Mouse (Mus musculus): Measurements from ENCODE around the gene Eif5. TPM values are rescaled to one million over a fixed set of nuclear protein-coding genes. Genes with fewer than 3 reads are reported as not detected.
A peak's percentile ranks its signal among the peaks of the same experiment; 100 is the strongest.

Eif5 gene
- polyA plus RNA-seq, 1 experiment from 2014 or later, result 738 TPM

DNA sequence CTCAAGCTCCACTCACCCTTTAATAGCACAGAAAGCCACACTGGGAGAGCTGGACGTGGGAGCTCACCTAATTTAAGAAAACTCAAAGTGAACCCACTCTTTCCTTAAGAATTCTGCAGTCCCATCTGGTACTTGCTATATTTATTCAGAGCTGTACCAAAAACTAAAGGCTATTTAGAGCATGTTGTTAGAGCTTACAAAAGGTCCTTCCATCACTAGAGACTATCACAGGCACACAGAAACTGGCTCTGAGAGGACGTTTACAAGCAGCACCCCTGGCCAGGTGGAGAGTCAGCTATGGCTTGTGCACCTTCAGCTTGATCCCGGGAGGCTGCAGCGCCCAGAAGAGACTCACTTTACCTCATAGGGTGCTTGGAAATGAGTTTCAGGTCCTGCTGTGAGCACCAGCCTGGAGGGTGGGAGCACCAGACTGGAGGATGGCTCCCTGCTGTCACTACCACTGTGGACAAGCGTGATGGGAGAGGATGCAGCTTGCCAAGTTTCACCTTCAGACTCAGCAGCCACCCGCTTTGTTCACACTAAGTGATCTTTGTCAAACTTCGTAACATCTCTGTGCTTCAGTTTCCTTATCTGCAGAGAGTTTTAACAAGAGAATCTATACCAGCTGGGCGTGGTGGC lies 10.1 kb upstream of the Eif5 start:
- Histone ChIP-seq H3K27ac (no peak overlapping the region), H3K27me3 (no peaks in the 10 kb centered on the region), H3K9me3 (peaks cover 4% of the 10 kb centered on the region; the same call in 1 of the 2 replicates), H3K4me3 (replicated peaks) (no peak overlapping the region), H3K9ac (no peak overlapping the region), H3K36me3 (replicated peaks) (no peaks in the 10 kb centered on the region), H3K4me1 (no peaks in the 10 kb centered on the region), H3K4me2 (no peak overlapping the region)
- 63% methylated on average over 8 of the region's 8 CpGs for WGBS
- ATAC-seq (ENCODE audit: low FRiP score), result no peak

DNA sequence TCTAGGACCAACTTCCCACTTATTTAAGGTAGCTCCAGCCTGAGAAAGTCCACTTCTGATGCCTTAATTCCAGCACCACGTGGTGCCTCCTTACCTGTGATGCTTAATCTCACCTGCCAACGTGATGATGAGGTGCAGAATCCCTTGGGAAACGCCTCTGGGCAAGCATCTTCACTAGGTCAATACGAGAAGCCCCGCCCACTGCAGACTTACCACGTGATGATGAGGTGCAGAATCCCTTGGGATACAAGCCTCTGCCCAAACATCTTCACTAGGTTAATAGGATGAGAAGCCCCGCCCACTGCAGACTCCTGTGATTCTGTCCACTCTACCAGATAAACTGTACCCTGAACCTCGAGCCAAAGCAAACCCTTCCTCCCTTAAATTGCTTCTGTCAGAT lies 8.6 kb upstream of the Eif5 start:
- Histone ChIP-seq H3K4me3 (replicated peaks) (no peak overlapping the region), H3K4me2 (no peak overlapping the region), H3K4me1 (no peaks in the 10 kb centered on the region), H3K27ac (no peak overlapping the region), H3K9ac (no peak overlapping the region), H3K9me3 (no peaks in the 10 kb centered on the region), H3K36me3 (replicated peaks) (no peaks in the 10 kb centered on the region), H3K27me3 (no peaks in the 10 kb centered on the region)
- no peak for ATAC-seq (ENCODE audit: low FRiP score)
- 27% methylated on average over 8 of the region's 8 CpGs for WGBS

DNA sequence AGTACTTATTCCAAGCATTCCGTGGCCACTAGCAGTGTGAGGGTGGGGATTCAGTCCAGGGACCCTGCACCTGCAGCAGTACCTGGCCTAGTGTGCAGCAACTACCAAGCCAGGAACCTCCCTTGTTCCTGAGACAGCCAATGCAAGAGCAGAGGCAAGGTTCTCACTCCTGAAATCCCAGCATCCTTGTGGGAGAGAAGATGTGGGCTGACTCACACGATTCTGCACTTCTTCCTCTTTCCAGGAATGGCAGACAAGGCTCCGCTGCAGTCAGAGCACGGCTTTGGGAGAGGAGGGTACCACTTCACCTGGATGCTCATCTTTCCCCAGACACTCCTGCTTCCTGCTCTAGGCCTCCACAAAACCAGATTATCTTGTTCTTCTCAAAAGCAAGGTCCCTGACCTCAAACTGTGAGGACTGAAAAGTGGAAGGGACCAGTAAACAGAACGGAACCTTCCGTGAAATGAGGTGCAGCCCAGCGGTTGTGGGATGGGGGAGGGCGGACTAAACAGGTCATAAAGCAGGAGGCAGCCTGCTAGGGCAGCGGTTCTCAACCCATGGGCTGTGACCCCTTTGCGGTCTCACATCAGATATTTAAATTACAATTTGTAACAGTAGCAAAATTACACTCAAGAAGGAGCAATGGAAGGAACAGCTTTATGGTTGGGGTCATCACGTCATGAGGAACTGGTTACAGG lies 4.6 kb upstream of the Eif5 start:
- ATAC-seq (ENCODE audit: low FRiP score), result no peak
- no peak overlapping the region for H3K9ac ChIP-seq
- peaks cover 10% of the 10 kb centered on the region for H3K4me1 ChIP-seq
- H3K9me3 ChIP-seq, result no peaks in the 10 kb centered on the region
- no peak overlapping the region for H3K4me3 ChIP-seq (replicated peaks)
- no peaks in the 10 kb centered on the region for H3K36me3 ChIP-seq (replicated peaks)
- H3K27me3 ChIP-seq, result no peaks in the 10 kb centered on the region
- no peak overlapping the region for H3K4me2 ChIP-seq
- 67% methylated on average over 11 of the region's 11 CpGs for WGBS
- no peak overlapping the region for H3K27ac ChIP-seq

DNA sequence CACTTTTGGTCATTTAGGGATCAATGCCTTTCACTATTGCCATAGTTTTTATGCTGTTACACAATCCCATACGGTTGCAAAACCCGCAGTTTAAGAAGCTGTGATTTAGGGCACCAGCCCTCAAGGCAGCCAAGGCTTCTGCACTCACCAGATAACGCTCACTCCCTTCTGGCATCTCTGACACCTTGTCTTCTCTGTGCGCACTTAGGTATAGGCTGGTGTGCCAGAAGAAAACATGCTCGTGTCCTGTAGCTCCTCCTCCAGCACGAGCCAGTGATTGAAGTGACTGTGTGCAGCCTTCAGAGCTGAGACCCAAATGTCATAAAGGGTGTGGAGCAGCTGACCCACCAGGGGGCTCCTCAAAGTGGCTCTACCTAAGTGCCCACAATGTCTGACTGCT lies 2.5 kb upstream of the Eif5 start:
- H3K4me2 ChIP-seq, result no peak overlapping the region
- peaks cover 12% of the 10 kb centered on the region for H3K36me3 ChIP-seq (replicated peaks)
- ATAC-seq (ENCODE audit: low FRiP score), result no peak
- H3K4me1 ChIP-seq, result peaks cover 22% of the 10 kb centered on the region
- H3K9ac ChIP-seq, result no peak overlapping the region
- 77% methylated on average over 6 of the region's 6 CpGs for WGBS
- no peaks in the 10 kb centered on the region for H3K27me3 ChIP-seq
- no peak overlapping the region for H3K27ac ChIP-seq
- no peaks in the 10 kb centered on the region for H3K9me3 ChIP-seq
- H3K4me3 ChIP-seq (replicated peaks), result no peak overlapping the region

DNA sequence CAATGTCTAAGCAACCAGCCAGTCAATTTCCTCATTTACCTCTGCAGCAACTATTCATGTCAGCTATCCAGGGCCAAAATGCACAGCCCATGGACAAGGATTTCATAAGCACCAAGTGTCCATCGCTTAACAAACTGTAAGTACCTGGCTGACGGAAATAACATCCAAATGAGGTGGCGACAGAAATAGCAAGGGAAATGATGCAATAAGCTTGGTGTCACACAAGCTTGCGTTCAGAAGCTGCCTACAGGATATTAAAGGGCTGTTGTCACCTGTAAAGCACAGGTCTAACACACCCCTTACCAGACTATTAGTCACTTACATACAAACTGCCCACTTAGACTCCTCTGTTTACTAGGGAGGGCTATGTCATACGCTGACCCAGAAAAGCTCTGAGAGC lies 2.1 kb upstream of the Eif5 start:
- H3K9me3 ChIP-seq, result no peaks in the 10 kb centered on the region
- H3K4me2 ChIP-seq, result no peak overlapping the region
- peaks cover 27% of the 10 kb centered on the region for H3K4me1 ChIP-seq
- H3K36me3 ChIP-seq (replicated peaks), result peaks cover 17% of the 10 kb centered on the region
- H3K27ac ChIP-seq, result no peak overlapping the region
- no peak for ATAC-seq (ENCODE audit: low FRiP score)
- no peak overlapping the region for H3K4me3 ChIP-seq (replicated peaks)
- H3K27me3 ChIP-seq, result no peaks in the 10 kb centered on the region
- H3K9ac ChIP-seq, result no peak overlapping the region
- WGBS, result 92% methylated on average over 5 of the region's 5 CpGs

- H3K9me3 ChIP-seq, result no peaks in the 10 kb centered on the region
- WGBS, result 27% methylated on average over 4 of the region's 4 CpGs
- H3K9ac ChIP-seq, result peak overlapping the region; percentile 87
- peaks cover 28% of the 10 kb centered on the region for H3K4me1 ChIP-seq
- no peak overlapping the region for H3K27ac ChIP-seq
- H3K27me3 ChIP-seq, result no peaks in the 10 kb centered on the region
- peak overlapping the region; percentile 56 for H3K4me2 ChIP-seq
- peaks cover 26% of the 10 kb centered on the region for H3K36me3 ChIP-seq (replicated peaks)
- no peak for ATAC-seq (ENCODE audit: low FRiP score)
- H3K4me3 ChIP-seq (replicated peaks), result peak overlapping the region; percentile 96
These were observed 1.1 kb upstream of the Eif5 start for GRCm38 (mm10) chr12:111536746-111537145.

- peak overlapping the region; percentile 96 for H3K4me3 ChIP-seq (replicated peaks)
- WGBS, result under 1% methylated on average over 22 of the region's 22 CpGs
- peak overlapping the region; percentile 56 for H3K4me2 ChIP-seq
- H3K9me3 ChIP-seq, result no peaks in the 10 kb centered on the region
- peaks cover 28% of the 10 kb centered on the region for H3K4me1 ChIP-seq
- H3K27me3 ChIP-seq, result no peaks in the 10 kb centered on the region
- peak; percentile 39 for ATAC-seq (ENCODE audit: low FRiP score)
- H3K9ac ChIP-seq, result peak overlapping the region; percentile 87
- H3K36me3 ChIP-seq (replicated peaks), result peaks cover 32% of the 10 kb centered on the region
- peak overlapping the region; percentile 78 for H3K27ac ChIP-seq
These were observed 475 bp upstream of the Eif5 start for GRCm38 (mm10) chr12:111537341-111537740.

GRCm38 (mm10) chr12:111538292-111539040 lies 650 bp downstream of the Eif5 start:
- Histone ChIP-seq H3K4me1 (peaks cover 28% of the 10 kb centered on the region), H3K27me3 (no peaks in the 10 kb centered on the region), H3K4me3 (replicated peaks) (peak overlapping the region; percentile 96), H3K4me2 (peak overlapping the region; percentile 88), H3K36me3 (replicated peaks) (peaks cover 44% of the 10 kb centered on the region), H3K9ac (peak overlapping the region; percentile 96), H3K27ac (peak overlapping the region; percentile 97), H3K9me3 (no peaks in the 10 kb centered on the region)
- 0% methylated on average over 106 of the region's 111 CpGs for WGBS
- ATAC-seq (ENCODE audit: low FRiP score), result peak; percentile 49

DNA sequence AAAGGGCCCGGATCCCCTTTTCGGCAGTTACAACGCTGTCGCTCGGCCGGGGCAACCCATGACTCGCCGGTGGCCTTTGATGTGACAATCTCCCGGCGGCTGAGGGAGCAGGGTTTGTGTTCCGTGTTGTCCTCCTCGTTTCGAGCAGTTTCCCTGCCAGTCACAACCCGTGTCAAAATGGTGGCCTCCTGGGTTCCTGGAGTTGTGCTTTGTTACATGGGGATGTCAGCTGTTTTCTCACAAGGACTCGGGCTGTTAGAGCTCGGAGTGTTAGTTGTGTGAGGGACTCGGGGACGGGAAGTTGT lies 1.2 kb downstream of the Eif5 start:
- H3K27me3 ChIP-seq, result no peaks in the 10 kb centered on the region
- WGBS, result 2% methylated on average over 18 of the region's 18 CpGs
- no peaks in the 10 kb centered on the region for H3K9me3 ChIP-seq
- peak overlapping the region; percentile 96 for H3K9ac ChIP-seq
- no peak for ATAC-seq (ENCODE audit: low FRiP score)
- H3K4me2 ChIP-seq, result peak overlapping the region; percentile 88
- H3K36me3 ChIP-seq (replicated peaks), result peaks cover 49% of the 10 kb centered on the region
- H3K4me3 ChIP-seq (replicated peaks), result peak overlapping the region; percentile 96
- H3K4me1 ChIP-seq, result peaks cover 28% of the 10 kb centered on the region
- H3K27ac ChIP-seq, result peak overlapping the region; percentile 97

DNA sequence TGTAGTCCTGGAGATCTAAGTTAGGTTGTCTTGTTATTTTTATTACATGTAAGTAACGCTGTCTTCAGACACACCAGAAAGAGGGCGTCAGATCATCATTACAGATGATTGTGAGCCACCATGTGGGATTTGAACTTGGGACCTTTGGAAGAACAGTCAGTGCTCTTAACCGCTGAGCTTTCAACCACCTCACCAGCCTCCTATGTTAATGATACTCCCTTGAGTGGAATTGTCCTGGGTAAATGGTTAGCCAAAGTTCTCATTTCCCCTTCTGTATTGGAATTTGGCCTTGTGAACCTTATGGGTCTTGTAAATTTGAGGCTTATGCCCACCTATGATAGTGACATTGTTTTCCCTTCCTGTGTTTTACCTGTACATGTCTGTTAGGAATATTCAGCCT lies 9.3 kb downstream of the Eif5 start:
- H3K27me3 ChIP-seq, result no peaks in the 10 kb centered on the region
- H3K36me3 ChIP-seq (replicated peaks), result peaks cover 63% of the 10 kb centered on the region
- no peak overlapping the region for H3K4me3 ChIP-seq (replicated peaks)
- no peak overlapping the region for H3K27ac ChIP-seq
- H3K9ac ChIP-seq, result no peak overlapping the region
- WGBS, result 93% methylated on average over 3 of the region's 3 CpGs
- ATAC-seq (ENCODE audit: low FRiP score), result no peak
- H3K4me2 ChIP-seq, result no peak overlapping the region
- no peaks in the 10 kb centered on the region for H3K4me1 ChIP-seq
- H3K9me3 ChIP-seq, result no peaks in the 10 kb centered on the region

GRCm38 (mm10) chr12:111548555-111549289 lies 10.9 kb downstream of the Eif5 start:
- Histone ChIP-seq H3K4me2 (no peak overlapping the region), H3K9me3 (no peaks in the 10 kb centered on the region), H3K36me3 (replicated peaks) (peaks cover 47% of the 10 kb centered on the region), H3K27me3 (no peaks in the 10 kb centered on the region), H3K4me1 (no peaks in the 10 kb centered on the region), H3K27ac (no peak overlapping the region), H3K9ac (no peak overlapping the region), H3K4me3 (replicated peaks) (no peak overlapping the region)
- 66% methylated on average over 2 of the region's 2 CpGs for WGBS
- ATAC-seq (ENCODE audit: low FRiP score), result no peak

DNA sequence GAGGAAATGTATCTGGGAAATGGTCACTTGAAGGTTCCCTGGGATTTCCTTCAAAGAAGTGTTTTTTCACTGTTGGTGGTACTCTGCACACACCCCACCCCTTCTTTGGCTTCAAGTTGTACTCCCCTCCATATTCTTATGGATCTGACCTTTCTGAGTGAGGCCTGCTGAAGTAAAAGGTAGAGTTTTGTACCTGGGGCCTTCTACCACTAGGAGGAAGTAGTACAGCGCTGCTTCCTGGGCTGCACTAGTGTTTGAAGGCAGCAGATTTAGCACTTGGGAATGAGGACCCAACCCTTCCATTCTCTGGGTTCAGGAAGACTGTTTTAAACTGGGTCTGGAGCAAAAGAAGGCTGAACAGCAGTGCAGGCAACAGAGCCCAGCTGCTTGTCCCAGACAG lies 12.9 kb downstream of the Eif5 start:
- H3K27me3 ChIP-seq, result no peaks in the 10 kb centered on the region
- no peak overlapping the region for H3K4me2 ChIP-seq
- 64% methylated on average over 1 of the region's 1 CpGs for WGBS
- H3K9ac ChIP-seq, result no peak overlapping the region
- H3K4me1 ChIP-seq, result no peaks in the 10 kb centered on the region
- H3K4me3 ChIP-seq (replicated peaks), result no peak overlapping the region
- H3K27ac ChIP-seq, result no peak overlapping the region
- H3K9me3 ChIP-seq, result no peaks in the 10 kb centered on the region
- ATAC-seq (ENCODE audit: low FRiP score), result no peak
- peaks cover 31% of the 10 kb centered on the region for H3K36me3 ChIP-seq (replicated peaks)

Measured in forebrain, embryonic 12.5 days (tissue).